Mouse (Mus musculus) kidney, postnatal 0 days (tissue): ENCODE measurements around the gene Gulp1. TPM values are rescaled to one million over a fixed set of nuclear protein-coding genes. Genes with fewer than 3 reads are reported as not detected.

Experiments used
- ATAC-seq: fragments of 200-750 bp; cut with Nextera tagmentation; replicated peaks from 2 replicates; pipeline ENCODE4 v1.8.0; 2017; ENCODE audit warnings: low read depth, moderate number of reproducible peaks, moderate TSS enrichment, moderate library complexity; ENCODE audit not compliant: low FRiP score
- DNase-seq: peaks from one replicate; pipeline ENCODE4 v3.0.0-alpha.2; 2016; ENCODE audit warnings: low spot score
- H3K27ac ChIP-seq: fragments of 300-500 bp; sonication (generic); 2 replicates; pipeline ENCODE4 v1.5.1; 2014; ENCODE audit warnings: mild to moderate bottlenecking
- H3K27me3 ChIP-seq: fragments of 300-500 bp; sonication (generic); 2 replicates; pipeline ENCODE4 v1.6.1; 2014; ENCODE audit warnings: low read length, mixed read lengths; ENCODE audit not compliant: insufficient read depth
- H3K36me3 ChIP-seq: fragments of 300-500 bp; sonication (generic); 2 replicates; pipeline ENCODE4 v1.6.1; 2014; ENCODE audit warnings: low read length, mixed read lengths; ENCODE audit not compliant: insufficient read depth
- H3K4me1 ChIP-seq: fragments of 300-500 bp; sonication (generic); replicated peaks from 2 replicates; pipeline ENCODE4 v1.6.1; 2014; ENCODE audit warnings: antibody characterized with exemption, low read length, mixed read lengths; ENCODE audit not compliant: insufficient read depth
- H3K4me2 ChIP-seq: fragments of 300-500 bp; sonication (generic); 2 replicates; pipeline ENCODE4 v1.6.1; 2014; ENCODE audit warnings: mild to moderate bottlenecking, low read length, moderate library complexity, mixed read lengths
- H3K4me3 ChIP-seq: fragments of 300-500 bp; sonication (generic); replicated peaks from 2 replicates; pipeline ENCODE4 v1.5.1; 2014; ENCODE audit warnings: low read depth, low read length
- H3K9ac ChIP-seq: fragments of 300-500 bp; sonication (generic); 2 replicates; pipeline ENCODE4 v1.6.1; 2014; ENCODE audit warnings: low read depth, low read length
- H3K9me3 ChIP-seq: fragments of 300-500 bp; sonication (generic); replicated peaks from 2 replicates; pipeline ENCODE4 v1.6.1; 2016; ENCODE audit warnings: low read length, inconsistent platforms, mixed read lengths
- CTCF ChIP-seq: IDR thresholded peaks from 2 replicates; pipeline ENCODE4 v1.5.1; 2016; ENCODE audit warnings: antibody characterized with exemption, low read depth, mild to moderate bottlenecking, moderate library complexity
- WGBS: fragments of 180-500 bp; shearing (Covaris S2); extraction: QIAGEN DNeasy Blood & Tissue Kit; methylation state at CpG from one replicate; pipeline ENCODE4 v1.1.7; 2014; 5-methylcytosine and 5-hydroxymethylcytosine counted together
- polyA plus RNA-seq: library from polyadenylated mRNA; unstranded; fragments of >200 nt; fragmentation: Nextera tagmentation; extraction: Ambion mirVana; gene quantifications from 2 replicates; pipeline ENCODE4 v1.2.1, GENCODE M21; 2015

Gulp1 gene
- polyA plus RNA-seq, 1 experiment from 2014 or later, result 22.3 TPM

- Histone ChIP-seq H3K9me3 (no peaks in the 10 kb centered on the region), H3K4me3 (no peak overlapping the region), H3K36me3 (no peaks in the 10 kb centered on the region), H3K9ac (no peak overlapping the region), H3K27me3 (no peaks in the 10 kb centered on the region), H3K27ac (no peak overlapping the region), H3K4me2 (no peak overlapping the region), H3K4me1 (no peaks in the 10 kb centered on the region)
- DNase-seq (no peak), ATAC-seq (no peak)
- no peak for TF ChIP-seq CTCF
- WGBS, result 50% methylated on average over 2 of the region's 2 CpGs
Measured at GRCm38 (mm10) chr1:44613294-44614041, 62.2 kb downstream of the Gulp1 start.

GRCm38 (mm10) chr1:44618751-44619150, 67.4 kb downstream of the Gulp1 start:
- Histone ChIP-seq H3K4me1 (no peaks in the 10 kb centered on the region), H3K9ac (no peak overlapping the region), H3K36me3 (no peaks in the 10 kb centered on the region), H3K27ac (no peak overlapping the region), H3K4me3 (no peak overlapping the region), H3K9me3 (no peaks in the 10 kb centered on the region), H3K27me3 (no peaks in the 10 kb centered on the region), H3K4me2 (no peak overlapping the region)
- WGBS, result 39% methylated on average over 2 of the region's 2 CpGs
- ATAC-seq (no peak), DNase-seq (peak; percentile 22)
- no peak for TF ChIP-seq CTCF

GRCm38 (mm10) chr1:44634481-44634880, 83.2 kb downstream of the Gulp1 start:
- no peaks in the 10 kb centered on the region for H3K36me3 ChIP-seq
- no peaks in the 10 kb centered on the region for H3K4me1 ChIP-seq
- no peak overlapping the region for H3K27ac ChIP-seq
- no peaks in the 10 kb centered on the region for H3K27me3 ChIP-seq
- ATAC-seq (no peak), DNase-seq (no peak)
- no peaks in the 10 kb centered on the region for H3K9me3 ChIP-seq
- TF ChIP-seq CTCF, result no peak
- WGBS, result 57% methylated on average over 4 of the region's 4 CpGs
- H3K9ac ChIP-seq, result no peak overlapping the region
- no peak overlapping the region for H3K4me2 ChIP-seq
- no peak overlapping the region for H3K4me3 ChIP-seq

GRCm38 (mm10) chr1:44645678-44646276, 94.5 kb downstream of the Gulp1 start:
- Histone ChIP-seq H3K27me3 (no peaks in the 10 kb centered on the region), H3K36me3 (no peaks in the 10 kb centered on the region), H3K9me3 (no peaks in the 10 kb centered on the region), H3K9ac (no peak overlapping the region), H3K4me1 (no peaks in the 10 kb centered on the region), H3K27ac (no peak overlapping the region), H3K4me3 (no peak overlapping the region), H3K4me2 (no peak overlapping the region)
- no peak for DNase-seq
- no peak for ATAC-seq
- TF ChIP-seq CTCF, result no peak
- WGBS, result 88% methylated on average over 6 of the region's 6 CpGs

- Histone ChIP-seq H3K27me3 (no peaks in the 10 kb centered on the region), H3K36me3 (no peaks in the 10 kb centered on the region), H3K9ac (no peak overlapping the region), H3K4me3 (no peak overlapping the region), H3K9me3 (no peaks in the 10 kb centered on the region), H3K4me1 (no peaks in the 10 kb centered on the region), H3K27ac (no peak overlapping the region), H3K4me2 (no peak overlapping the region)
- no peak for DNase-seq
- no peak for ATAC-seq
- no peak for TF ChIP-seq CTCF
- WGBS, result 55% methylated on average over 3 of the region's 3 CpGs
Measured at GRCm38 (mm10) chr1:44678974-44679373, 127.7 kb downstream of the Gulp1 start.

GRCm38 (mm10) chr1:44679415-44679814, 128.1 kb downstream of the Gulp1 start:
- 33% methylated on average over 3 of the region's 3 CpGs for WGBS
- H3K9me3 ChIP-seq, result no peaks in the 10 kb centered on the region
- H3K4me3 ChIP-seq, result no peak overlapping the region
- H3K4me1 ChIP-seq, result no peaks in the 10 kb centered on the region
- H3K4me2 ChIP-seq, result no peak overlapping the region
- no peak overlapping the region for H3K9ac ChIP-seq
- no peaks in the 10 kb centered on the region for H3K27me3 ChIP-seq
- H3K36me3 ChIP-seq, result no peaks in the 10 kb centered on the region
- H3K27ac ChIP-seq, result no peak overlapping the region
- TF ChIP-seq CTCF, result no peak
- DNase-seq (peak; percentile 80), ATAC-seq (no peak)
